Mouse (Mus musculus) layer of hippocampus, postnatal 36 days (tissue): Measurements from ENCODE around the gene Zfp831. TPM values are rescaled to one million over a fixed set of nuclear protein-coding genes. Genes with fewer than 3 reads are reported as not detected.

Experiments
- DNase-seq, 2 experiments: peaks; one replicate each; pipeline ENCODE4 v3.0.0; 2022
- total RNA-seq, 2 experiments: library from RNA; stranded (reverse); gene quantifications; 2 replicates each; pipeline ENCODE4 v1.2.3; 2021

The Zfp831 gene
- total RNA-seq, 2 experiments from 2014 or later = 22.1 to 22.7 TPM

DNA sequence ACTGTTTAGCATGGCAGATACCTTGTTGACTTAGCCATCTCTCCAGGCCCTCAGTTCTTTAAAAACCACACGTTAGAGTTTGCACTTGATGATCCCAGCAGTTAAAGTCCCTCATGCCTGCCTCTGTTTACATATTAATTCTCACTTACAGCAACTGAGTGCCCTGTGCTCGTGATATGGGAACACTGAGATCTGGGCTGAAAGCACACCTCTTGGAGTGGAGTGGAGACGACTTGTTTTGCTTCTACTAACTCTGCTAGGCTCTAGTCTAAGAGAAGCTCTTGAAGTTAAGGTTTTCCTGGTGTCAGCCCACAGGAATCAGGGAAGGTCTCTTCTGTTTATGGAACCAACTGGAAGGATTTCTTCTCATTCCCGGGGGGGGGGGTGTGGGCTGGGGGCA is 9.5 kb downstream of the Zfp831 start:
- no peak for DNase-seq

DNA sequence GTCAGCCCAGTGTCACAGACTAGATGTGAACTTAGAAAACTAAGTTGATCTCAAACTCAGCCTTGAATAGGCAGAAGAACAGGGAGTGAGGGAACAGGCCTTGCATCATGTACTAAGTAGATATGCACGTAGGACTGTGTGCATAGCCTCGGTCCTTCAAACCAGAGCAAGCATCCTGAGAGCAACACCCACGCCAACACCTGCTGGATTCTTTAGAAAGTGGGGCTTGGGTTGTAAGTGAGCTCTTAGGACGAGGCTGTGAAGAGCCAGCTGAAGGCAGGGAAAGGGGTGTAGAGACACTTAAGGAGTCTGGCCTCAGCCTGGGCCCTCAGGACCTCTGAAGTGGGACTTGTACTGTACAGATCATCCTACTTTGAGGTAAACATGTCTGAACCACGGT is 12.0 kb downstream of the Zfp831 start:
- DNase-seq = no peak

DNA sequence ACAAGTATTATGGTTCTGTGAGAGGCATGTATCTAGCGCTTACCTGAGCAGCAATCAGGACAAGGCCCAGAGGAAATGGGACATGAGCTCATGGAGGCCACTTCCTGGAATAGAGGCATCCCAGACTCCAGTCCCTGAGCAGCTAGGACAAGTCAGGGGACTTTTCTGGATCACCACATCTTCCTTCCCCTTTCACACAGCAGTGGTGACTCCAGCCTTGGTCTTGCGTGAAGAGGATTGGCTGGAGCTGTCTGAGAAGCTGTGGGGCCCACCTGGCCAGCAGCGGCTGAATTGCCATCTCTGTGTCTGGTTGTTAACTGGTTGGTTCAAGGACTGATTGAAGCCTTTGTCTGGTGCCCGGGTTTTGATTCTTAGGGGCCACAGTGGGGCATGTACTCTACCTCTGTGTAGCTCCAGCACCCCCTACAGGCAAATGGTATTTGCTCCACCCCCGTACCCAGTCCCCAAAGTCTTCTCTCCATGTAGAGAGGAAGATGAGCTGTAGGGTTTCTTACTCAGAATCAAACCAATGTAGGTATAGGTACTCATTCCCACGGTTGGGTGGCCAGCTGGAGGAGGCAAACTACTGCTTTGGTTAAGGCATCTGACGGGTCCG is 15.0 kb downstream of the Zfp831 start:
- DNase-seq = no peak

DNA sequence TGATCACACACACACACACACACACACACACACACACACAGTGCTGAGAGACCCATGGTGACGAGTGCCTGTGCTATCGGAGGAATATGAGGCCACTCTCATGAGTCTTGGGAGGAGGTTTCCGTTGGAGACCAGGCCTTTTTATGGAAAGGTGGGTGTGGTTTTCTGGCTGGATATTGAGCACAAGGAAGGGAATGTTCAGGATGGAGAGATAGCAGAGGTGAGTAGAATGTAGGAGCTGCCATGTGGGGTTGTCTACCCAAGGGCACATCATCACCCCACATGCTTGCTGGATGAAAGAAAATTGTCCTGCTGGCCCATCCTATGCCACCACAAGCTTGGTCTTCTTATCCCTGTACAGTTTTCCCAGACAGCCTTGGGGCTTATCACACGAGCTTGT is 16.5 kb downstream of the Zfp831 start:
- no peak for DNase-seq

DNA sequence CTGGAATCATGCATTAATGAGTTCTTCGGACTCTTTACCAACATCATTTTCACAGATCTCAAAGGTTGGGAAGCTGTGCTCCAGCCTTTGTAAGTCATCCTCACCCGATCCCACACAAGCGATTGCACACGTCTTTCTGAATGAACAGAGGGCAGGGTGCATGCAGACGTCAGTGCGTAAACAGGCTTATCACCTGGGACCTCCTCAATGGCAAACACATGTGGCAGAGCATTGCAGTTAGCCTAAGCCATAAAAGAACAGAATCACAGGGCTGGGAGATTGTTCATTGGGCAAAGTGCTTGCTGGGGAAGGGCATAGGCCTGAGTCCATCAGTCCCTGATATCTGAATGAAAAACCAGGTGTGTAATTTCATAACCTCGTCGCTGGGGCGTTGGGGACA is 17.0 kb downstream of the Zfp831 start:
- DNase-seq = no peak

DNA sequence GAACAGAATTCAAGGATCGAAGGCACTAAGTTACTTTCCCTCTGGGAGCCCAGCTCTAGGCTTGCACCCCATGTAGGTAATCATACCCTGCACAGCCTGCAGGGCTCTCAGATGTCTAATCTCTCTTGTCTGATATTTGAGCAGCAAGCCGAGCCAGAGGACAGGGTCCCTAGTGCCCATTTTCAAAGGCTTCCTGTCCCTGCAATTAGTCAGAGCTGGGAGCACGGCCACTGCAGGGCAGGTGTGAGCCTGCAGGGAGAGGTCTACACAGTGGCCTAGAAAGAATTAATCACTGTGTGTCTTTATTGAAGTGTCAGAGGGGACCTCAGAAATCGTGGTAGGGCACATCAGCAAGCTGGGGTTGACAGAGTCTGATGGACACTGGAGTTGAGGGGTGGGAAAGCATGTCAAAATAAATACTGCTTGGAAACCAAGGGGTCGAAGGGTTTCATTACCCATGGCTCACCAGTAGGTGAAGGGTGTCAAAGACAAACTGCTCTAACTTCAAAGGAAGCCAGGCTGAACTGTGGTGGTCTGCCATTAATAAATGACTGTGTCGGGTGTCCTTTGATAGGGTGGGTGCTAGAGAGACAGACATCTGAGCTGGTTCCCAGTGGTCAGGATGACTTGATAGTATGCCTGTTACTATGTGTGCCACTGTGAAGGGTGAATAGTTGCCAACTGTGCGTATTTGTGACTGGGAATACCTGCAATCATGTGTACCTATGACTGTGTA is 18.3 kb downstream of the Zfp831 start:
- no peak for DNase-seq

DNA sequence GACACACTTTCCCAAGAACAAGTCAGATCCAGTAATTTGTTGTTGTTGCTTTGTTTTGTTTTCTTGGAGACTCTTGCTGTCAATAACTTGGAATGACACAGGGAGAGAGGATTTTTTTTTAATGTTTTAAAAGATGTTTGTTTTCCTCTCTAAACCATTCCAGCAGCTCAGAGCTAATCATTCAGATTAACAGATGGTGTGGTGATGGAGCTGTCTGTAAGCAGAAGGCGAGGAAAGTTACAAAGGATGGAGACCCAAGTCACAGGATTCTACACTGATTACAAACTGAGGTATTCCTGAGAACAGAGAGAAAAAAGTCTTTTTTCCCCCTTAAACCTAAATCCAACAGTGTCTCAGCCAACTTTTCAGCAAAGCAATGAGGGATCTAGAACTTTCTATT is 19.3 kb downstream of the Zfp831 start:
- DNase-seq = no peak

DNA sequence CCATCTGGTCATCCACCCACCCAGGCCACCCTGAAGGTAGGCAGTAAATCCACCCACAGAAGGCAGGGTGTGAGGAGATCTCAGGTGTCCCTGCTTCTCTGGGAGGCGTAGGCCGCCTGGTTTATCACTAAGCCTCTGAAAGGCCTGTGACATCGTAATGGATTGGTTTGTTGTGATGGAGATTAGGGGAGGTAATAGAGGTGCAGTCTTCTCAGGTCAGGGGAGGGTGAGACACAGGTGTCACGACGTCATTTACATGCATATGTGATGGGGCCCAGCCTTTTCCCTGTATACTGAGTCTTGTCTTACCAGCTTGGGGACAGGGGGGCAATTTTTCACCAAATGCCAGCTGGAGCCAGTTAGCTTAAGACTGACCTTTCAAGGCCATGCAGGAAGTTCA is 22.1 kb downstream of the Zfp831 start:
- no peak for DNase-seq

DNA sequence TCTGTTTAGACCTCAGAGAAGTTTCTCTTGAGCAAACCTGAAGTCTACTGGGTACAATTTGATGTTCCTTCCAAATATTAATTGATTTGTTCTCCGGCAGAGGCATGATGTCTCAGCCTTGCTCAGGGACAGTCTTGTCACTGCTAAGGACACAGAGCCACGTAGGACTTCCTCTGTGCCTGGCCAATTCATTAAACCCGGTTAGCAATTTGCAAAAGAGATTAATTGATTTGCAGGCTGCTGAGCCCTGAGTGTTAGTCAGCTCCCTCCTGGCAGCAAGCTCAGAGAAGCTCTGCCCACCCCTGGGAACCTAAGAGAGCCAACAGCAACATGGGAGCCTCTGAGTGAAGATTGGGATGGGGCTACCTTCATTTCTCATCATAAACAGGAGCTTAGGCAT is 25.5 kb downstream of the Zfp831 start:
- no peak for DNase-seq

DNA sequence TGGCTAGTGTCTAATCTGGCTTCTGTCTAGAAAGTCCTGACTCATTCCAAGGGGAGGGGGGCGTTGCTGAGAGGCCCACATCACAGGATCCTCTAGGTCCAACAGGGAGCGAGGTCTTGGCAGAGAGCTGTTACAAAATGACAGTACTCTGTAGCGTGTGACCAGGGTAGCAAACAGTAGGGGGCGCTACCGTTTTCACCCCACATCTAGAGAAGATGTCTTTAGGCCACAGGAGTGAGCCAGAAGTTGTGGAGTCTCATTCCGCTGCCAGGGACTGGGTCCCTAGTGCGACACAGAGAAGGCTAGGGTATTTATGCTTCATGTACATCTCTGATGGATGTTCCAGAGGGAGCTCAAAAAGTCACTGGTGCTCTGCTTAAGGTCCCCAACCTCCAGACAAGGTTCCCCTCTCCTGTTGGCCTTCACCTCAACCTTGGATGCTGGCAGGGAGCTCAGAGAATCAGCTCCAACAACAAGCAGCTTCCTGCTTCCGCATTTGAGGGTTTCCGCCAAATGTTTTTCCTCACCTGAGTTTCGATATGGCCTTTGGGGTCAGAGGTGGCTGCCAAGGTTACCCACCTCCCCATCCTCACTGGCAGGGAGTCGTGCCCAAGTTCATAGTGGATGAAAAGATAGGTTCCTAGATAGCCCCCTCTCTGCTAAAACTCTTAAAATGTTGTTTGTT is 29.3 kb downstream of the Zfp831 start:
- no peak for DNase-seq

DNA sequence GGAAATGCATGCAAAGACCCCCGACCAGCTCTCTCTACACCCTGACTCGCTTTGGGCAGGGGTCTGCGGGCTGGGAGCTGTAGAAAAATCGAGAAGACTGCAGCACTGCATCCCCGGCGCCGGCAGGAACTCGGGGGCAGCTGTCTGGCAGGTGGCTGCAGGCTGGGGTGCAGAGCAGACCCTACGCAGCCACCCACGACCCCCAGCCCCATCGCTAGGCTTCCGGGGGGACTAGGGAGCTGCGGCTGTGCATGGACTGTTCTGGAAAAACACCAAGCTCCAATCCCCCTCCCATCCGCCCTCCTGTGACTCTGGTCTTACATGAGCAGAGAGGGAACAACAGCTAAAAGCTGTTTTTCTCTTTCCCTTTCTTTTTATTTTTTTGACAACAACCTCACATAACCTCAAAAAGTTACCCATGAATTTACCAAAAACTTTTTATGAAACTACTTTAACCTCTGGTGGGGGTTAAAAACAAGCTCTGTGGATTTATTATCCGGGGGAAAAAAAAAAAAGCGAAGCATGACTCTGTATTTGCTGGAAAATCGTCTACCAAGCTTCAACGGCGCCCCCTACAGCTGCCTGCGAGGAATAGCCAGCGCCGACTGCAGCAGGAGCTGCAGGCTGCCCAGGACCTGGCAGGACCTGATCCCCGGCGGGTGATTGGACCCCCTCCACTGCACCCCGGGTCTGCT is 30.4 kb downstream of the Zfp831 start:
- DNase-seq = peak; percentile 81 to 85

DNA sequence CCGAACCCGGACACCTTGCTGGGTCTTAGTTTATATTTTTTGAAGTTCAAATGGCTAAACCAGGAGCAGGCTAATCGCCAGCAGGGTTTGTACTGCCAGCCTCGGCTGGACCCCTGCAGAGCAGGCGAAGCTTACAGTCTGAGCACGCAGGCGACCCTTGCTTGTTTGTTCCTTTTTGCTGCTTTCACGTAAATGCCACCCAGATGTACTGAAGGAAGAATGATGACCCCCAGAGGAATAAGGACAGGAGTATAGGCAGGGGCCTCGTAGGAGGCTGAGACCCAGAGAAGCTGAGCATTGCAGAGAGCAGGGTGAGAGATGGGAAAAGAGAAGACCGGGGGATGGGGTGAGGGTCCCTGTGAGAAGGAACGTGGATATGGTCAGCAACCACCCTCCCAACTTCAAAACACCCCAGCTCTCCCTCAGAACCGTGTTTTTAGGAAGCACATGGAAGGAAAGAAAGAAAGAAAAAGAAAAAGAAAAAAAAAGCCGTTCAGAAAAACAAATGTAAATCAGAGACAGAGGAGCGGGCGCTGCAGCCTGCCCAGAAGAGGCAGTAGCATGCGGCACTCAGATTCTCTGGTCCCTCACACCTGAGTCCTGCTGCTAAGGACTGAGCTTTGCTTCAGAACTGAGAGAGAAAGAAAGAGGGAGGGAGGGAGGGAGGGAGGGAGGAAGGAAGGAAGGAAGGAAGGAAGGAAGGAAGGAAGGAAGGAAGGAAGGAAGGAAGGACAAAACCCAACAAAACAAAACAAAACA is 31.1 kb downstream of the Zfp831 start:
- no peak for DNase-seq

DNA sequence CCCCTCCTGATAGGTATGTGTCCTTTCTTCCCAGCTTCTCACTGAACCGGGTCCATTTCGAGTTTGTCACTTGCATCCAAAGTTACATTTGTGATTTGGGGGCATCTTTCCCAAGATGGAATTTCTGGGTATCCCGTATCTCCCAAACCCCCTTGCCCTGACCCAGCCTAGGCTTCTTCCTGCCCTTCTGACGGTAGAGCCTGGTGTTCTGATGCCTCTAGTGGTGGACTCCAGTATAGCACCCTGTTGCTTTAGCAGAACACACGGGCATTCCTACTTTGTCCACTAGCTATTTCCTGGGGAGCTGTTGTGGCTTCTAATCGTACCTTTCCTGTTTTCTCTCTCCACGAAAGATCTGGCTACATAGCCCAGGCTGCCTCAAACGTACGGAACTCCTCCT is 32.3 kb downstream of the Zfp831 start:
- peak; percentile 37 to 65 for DNase-seq

DNA sequence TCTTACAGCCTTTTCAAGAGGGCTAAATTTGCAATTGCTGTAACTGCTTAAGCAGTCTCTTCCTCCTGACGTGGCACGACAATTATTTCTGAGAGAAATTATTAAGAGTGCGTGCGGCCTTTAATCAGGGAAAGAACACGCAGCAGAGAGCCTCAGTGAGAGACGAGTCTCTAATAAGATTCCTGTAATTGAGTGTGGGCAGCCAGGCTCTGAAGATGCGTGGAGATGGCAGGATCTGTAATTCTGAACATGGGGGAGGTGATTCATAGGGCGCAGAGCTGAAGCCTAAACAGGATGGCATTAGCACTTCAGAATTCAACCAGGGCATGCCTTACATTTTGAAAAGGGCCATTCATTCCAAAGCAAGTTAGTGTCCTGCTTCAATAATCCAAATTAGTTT is 58.0 kb downstream of the Zfp831 start:
- DNase-seq = no peak

DNA sequence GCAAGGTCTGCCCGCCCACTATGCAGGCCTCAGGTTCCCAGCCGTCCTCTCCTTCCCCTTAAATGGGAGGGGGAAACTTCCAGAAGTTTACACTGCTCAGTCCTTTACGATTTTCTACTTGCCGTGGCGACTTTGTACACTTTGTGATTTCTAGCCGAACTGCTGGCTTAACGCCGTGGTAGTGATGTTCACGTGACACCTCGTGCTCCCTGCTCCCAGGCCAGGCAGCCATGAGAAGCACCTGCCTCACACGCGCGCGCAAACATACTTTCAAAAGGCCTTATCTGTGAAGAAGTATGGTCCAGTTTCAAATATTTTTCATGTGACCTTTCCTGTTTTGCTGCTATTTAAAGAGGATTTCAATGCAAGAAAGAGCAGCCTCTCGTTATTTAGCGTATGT is 63.8 kb downstream of the Zfp831 start:
- DNase-seq = no peak

DNA sequence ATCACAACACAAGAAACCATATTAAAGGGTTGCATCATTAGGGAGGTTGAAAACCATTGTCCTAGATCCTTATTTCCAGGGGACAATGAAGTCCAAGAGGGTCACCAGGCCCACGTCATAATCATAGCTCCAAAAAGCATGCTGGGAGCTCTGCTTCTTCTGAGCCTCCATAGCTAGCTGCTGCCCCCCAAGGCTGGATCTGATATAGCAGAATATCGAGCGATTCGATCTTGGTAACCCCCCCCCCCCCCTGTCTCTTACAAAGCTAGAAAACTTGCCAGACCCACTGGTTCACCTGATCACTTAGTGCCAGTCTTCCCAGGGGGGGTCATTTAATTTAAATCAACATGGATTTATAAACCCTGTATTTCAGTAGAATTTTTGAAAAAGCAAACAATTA is 65.3 kb downstream of the Zfp831 start:
- no peak for DNase-seq

DNA sequence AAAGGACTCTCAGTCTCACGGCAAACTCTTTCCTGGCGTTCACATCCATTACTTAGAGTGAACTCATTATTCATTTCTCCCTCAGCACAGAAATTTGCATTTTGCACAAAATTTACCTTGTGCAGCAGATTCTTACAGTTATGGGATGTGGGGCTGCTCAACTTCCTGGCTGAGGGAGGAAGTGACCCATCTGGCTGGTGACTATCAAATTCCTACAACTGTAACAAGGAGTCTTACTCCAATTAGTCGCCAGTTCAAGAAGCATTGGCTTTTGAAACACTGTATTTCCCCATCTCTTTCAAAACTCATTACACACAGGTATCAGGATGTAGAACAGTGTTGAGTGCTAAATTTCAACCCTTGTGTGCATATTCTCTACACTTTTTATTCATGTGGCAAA is 66.9 kb downstream of the Zfp831 start:
- no peak for DNase-seq

DNA sequence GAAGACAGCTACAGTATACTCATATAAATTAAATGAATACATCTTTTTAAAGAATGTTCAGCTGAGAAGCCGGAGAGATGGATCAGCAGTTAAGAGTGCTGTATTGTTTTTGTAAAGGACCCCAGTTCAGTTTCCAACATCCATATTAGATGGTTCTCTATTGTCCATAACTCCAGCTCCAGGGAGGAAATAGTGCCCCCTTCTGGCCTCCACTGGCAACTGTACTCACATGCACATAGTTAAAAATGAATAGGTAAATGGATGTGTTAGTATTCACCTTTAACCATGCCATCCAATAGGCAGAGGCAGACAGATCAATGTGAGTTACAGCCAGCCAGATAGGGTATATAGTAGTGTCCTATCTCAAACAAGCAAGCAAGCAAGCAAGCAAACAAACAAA is 68.7 kb downstream of the Zfp831 start:
- DNase-seq = no peak

DNA sequence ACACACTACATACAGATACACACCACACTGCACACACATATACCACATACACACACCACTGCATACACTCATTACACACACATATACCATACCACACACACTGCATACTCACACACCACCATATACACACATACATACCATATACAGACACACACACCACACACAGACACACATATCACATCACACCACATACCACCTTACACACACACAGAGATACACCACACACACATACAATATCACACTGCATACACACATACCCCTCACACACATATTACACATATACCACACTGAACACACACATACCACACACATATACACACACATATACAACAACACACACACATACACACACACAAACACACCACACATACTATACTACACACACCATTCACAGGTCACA is 72.6 kb downstream of the Zfp831 start:
- no peak for DNase-seq

DNA sequence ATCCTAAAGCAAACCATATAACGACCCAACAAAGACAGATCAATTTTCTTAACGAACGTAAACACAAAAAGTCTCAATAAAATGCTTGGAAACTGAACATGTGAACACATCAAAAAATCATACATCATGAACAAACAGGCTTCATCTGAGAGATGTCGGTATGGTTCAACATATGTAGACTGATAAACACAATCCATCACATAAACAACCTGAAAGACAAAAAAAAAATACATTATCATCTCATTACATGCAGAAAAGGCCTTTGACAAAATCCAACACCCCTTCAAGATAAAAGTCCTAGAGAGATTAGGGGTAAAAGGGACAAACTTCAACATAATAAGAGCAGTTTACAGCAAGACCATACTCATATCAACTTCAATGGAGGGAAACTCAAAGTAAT is 74.5 kb downstream of the Zfp831 start:
- no peak for DNase-seq

DNA sequence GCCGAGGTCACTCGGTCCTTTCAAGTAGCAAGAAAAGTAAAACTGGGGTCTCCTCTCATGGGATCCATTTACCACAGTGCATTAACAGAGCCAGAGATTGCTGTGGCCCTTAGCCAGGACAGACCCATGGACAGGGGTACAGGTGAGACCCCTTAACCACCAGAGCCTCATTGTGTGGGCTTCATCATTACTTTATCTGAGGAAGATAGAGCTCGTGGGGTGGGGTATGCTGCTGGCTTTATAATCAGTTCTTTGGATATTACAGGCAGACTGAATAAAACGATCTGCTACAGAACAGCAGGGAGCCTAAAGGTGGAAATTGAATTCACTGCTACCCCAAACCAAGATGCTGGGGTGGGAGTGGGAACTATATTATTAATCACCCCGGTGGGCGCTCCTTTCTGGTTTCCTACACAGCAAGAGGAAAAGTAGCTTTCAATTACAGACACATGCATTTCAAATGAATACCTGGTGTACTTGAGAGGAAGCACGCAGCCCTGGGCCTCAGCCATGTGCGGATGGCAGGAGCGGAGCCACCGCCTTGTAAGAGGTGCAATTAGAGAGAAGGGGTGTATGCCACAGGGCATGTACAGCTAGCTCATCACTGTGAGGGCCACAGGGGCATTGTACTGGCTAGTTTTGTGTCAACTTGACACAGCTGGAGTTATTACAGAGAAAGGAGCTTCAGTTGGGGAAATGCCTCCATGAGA is 83.9 kb downstream of the Zfp831 start:
- no peak for DNase-seq

DNA sequence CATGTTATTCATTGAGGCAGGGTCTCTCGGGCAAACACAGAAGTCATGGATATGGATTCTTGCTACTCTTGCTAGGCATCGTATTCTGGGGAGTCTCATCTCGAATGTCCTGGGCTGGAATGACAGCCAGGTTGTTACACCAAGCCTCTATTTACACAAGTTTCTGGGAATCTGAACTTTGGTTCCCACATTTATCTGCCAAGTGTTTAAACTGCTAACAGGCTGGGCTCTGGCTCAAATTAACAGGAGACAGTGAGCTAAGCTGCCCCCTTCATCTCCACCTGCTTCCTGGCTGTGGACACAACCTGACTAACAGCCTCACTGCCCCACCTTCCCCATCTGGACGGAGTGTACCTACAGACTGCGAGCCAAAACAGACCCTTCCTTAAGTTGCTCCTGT is 88.6 kb downstream of the Zfp831 start:
- DNase-seq = no peak
